Mouse (Mus musculus): Measurements from ENCODE around the gene Capzb.

Capzb gene

GRCm38 (mm10) chr4:139265783-139266499 is 73.2 kb downstream of the Capzb start:
- no peak for DNase-seq (ENCODE audit: low read depth, low spot score)

- DNase-seq (ENCODE audit: low read depth, low spot score): no peak
Observed at GRCm38 (mm10) chr4:139266500-139266865, 73.8 kb downstream of the Capzb start.

GRCm38 (mm10) chr4:139267335-139267734 is 74.6 kb downstream of the Capzb start:
- no peak for DNase-seq (ENCODE audit: low read depth, low spot score)

GRCm38 (mm10) chr4:139268242-139268641 is 75.5 kb downstream of the Capzb start:
- no peak for DNase-seq (ENCODE audit: low read depth, low spot score)

- no peak for DNase-seq (ENCODE audit: low read depth, low spot score)
Observed at GRCm38 (mm10) chr4:139270168-139270567, 77.5 kb downstream of the Capzb start.

GRCm38 (mm10) chr4:139271562-139271961 is 78.9 kb downstream of the Capzb start:
- no peak for DNase-seq (ENCODE audit: low read depth, low spot score)

- DNase-seq (ENCODE audit: low read depth, low spot score): no peak
Observed at GRCm38 (mm10) chr4:139272951-139273680, 80.4 kb downstream of the Capzb start.

- no peak for DNase-seq (ENCODE audit: low read depth, low spot score)
Observed at GRCm38 (mm10) chr4:139274573-139274972, 81.9 kb downstream of the Capzb start.

GRCm38 (mm10) chr4:139276411-139276810 is 83.7 kb downstream of the Capzb start:
- no peak for DNase-seq (ENCODE audit: low read depth, low spot score)

- no peak for DNase-seq (ENCODE audit: low read depth, low spot score)
Observed at GRCm38 (mm10) chr4:139280530-139280929, 87.8 kb downstream of the Capzb start.

- DNase-seq (ENCODE audit: low read depth, low spot score): no peak
Observed at GRCm38 (mm10) chr4:139281791-139282345, 89.2 kb downstream of the Capzb start.

GRCm38 (mm10) chr4:139282955-139283417 is 90.3 kb downstream of the Capzb start:
- DNase-seq (ENCODE audit: low read depth, low spot score): no peak

- no peak for DNase-seq (ENCODE audit: low read depth, low spot score)
Observed at GRCm38 (mm10) chr4:139284877-139285276, 92.2 kb downstream of the Capzb start.

GRCm38 (mm10) chr4:139286234-139286633 is 93.5 kb downstream of the Capzb start:
- DNase-seq (ENCODE audit: low read depth, low spot score): no peak

- no peak for DNase-seq (ENCODE audit: low read depth, low spot score)
Observed at GRCm38 (mm10) chr4:139287122-139287863, 94.6 kb downstream of the Capzb start.

GRCm38 (mm10) chr4:139289017-139289416 is 96.3 kb downstream of the Capzb start:
- DNase-seq (ENCODE audit: low read depth, low spot score): peak; percentile 47

GRCm38 (mm10) chr4:139291099-139291498 is 98.4 kb downstream of the Capzb start:
- DNase-seq (ENCODE audit: low read depth, low spot score): peak; percentile 40

GRCm38 (mm10) chr4:139292038-139292437 is 99.3 kb downstream of the Capzb start:
- DNase-seq (ENCODE audit: low read depth, low spot score): no peak

- no peak for DNase-seq (ENCODE audit: low read depth, low spot score)
Observed at GRCm38 (mm10) chr4:139297566-139297965, 104.9 kb downstream of the Capzb start.

GRCm38 (mm10) chr4:139298671-139299366 is 106.1 kb downstream of the Capzb start:
- DNase-seq (ENCODE audit: low read depth, low spot score): peak; percentile 45

- no peak for DNase-seq (ENCODE audit: low read depth, low spot score)
Observed at GRCm38 (mm10) chr4:139301780-139302179, 109.1 kb downstream of the Capzb start.
